Mouse (Mus musculus): Measurements from ENCODE around the gene Vti1a. TPM values are rescaled to one million over a fixed set of nuclear protein-coding genes. Genes with fewer than 3 reads are reported as not detected.

Vti1a gene
- polyA plus RNA-seq, 1 experiment, result 22.6 TPM

GRCm38 (mm10) chr19:55542461-55542860 is 226.4 kb downstream of the Vti1a start:
- no peak overlapping the region for H3K4me3 ChIP-seq (ENCODE audit: insufficient read depth, low read length)
- peaks cover 22% of the 10 kb centered on the region for H3K4me1 ChIP-seq (ENCODE audit: control insufficient read depth, insufficient read depth, low read length)
- no peak for TF ChIP-seq CTCF (IDR thresholded peaks at IDR 0.05; ENCODE audit: borderline replicate concordance, insufficient read depth, low read length)
- TF ChIP-seq POLR2A (IDR thresholded peaks at IDR 0.05; ENCODE audit: low read depth, low read length), result peak; percentile 41
- H3K27ac ChIP-seq (ENCODE audit: insufficient read depth, low read length), result peak overlapping the region; percentile 83

- TF ChIP-seq CTCF (IDR thresholded peaks at IDR 0.05; ENCODE audit: borderline replicate concordance, insufficient read depth, low read length) (no peak), POLR2A (IDR thresholded peaks at IDR 0.05; ENCODE audit: low read depth, low read length) (no peak)
- Histone ChIP-seq H3K4me1 (ENCODE audit: control insufficient read depth, insufficient read depth, low read length) (peaks cover 22% of the 10 kb centered on the region), H3K4me3 (ENCODE audit: insufficient read depth, low read length) (no peak overlapping the region), H3K27ac (ENCODE audit: insufficient read depth, low read length) (peak overlapping the region; percentile 83)
Observed at GRCm38 (mm10) chr19:55543188-55543587, 227.1 kb downstream of the Vti1a start.

GRCm38 (mm10) chr19:55544498-55544897 is 228.4 kb downstream of the Vti1a start:
- Histone ChIP-seq H3K4me3 (ENCODE audit: insufficient read depth, low read length) (no peak overlapping the region), H3K27ac (ENCODE audit: insufficient read depth, low read length) (peak overlapping the region; percentile 15; the same call in 1 of the 2 replicates)
- no peak for TF ChIP-seq CTCF (IDR thresholded peaks at IDR 0.05; ENCODE audit: borderline replicate concordance, insufficient read depth, low read length)
- TF ChIP-seq POLR2A (IDR thresholded peaks at IDR 0.05; ENCODE audit: low read depth, low read length), result no peak

GRCm38 (mm10) chr19:55545529-55545928 is 229.4 kb downstream of the Vti1a start:
- Histone ChIP-seq H3K4me3 (ENCODE audit: insufficient read depth, low read length) (no peak overlapping the region), H3K27ac (ENCODE audit: insufficient read depth, low read length) (no peak overlapping the region), H3K4me1 (ENCODE audit: control insufficient read depth, insufficient read depth, low read length) (peaks cover 22% of the 10 kb centered on the region)
- no peak for TF ChIP-seq POLR2A (IDR thresholded peaks at IDR 0.05; ENCODE audit: low read depth, low read length)
- TF ChIP-seq CTCF (IDR thresholded peaks at IDR 0.05; ENCODE audit: borderline replicate concordance, insufficient read depth, low read length), result peak; percentile 63; the same call in 1 of the 2 replicates

More at GRCm38 (mm10) chr19:55544498-55544897, 228.4 kb downstream of the Vti1a start:
- H3K4me1 ChIP-seq (ENCODE audit: control insufficient read depth, insufficient read depth, low read length), result peaks cover 22% of the 10 kb centered on the region

- Histone ChIP-seq H3K4me1 (ENCODE audit: control insufficient read depth, insufficient read depth, low read length) (peaks cover 22% of the 10 kb centered on the region), H3K4me3 (ENCODE audit: insufficient read depth, low read length) (no peak overlapping the region), H3K27ac (ENCODE audit: insufficient read depth, low read length) (no peak overlapping the region)
- TF ChIP-seq CTCF (IDR thresholded peaks at IDR 0.05; ENCODE audit: borderline replicate concordance, insufficient read depth, low read length) (no peak), POLR2A (IDR thresholded peaks at IDR 0.05; ENCODE audit: low read depth, low read length) (no peak)
Observed at GRCm38 (mm10) chr19:55546009-55546528, 230.0 kb downstream of the Vti1a start.

GRCm38 (mm10) chr19:55548206-55548605 is 232.1 kb downstream of the Vti1a start:
- H3K27ac ChIP-seq (ENCODE audit: insufficient read depth, low read length), result no peak overlapping the region
- TF ChIP-seq CTCF (IDR thresholded peaks at IDR 0.05; ENCODE audit: borderline replicate concordance, insufficient read depth, low read length) (no peak), POLR2A (IDR thresholded peaks at IDR 0.05; ENCODE audit: low read depth, low read length) (no peak)
- H3K4me1 ChIP-seq (ENCODE audit: control insufficient read depth, insufficient read depth, low read length), result peaks cover 6% of the 10 kb centered on the region
- no peak overlapping the region for H3K4me3 ChIP-seq (ENCODE audit: insufficient read depth, low read length)

GRCm38 (mm10) chr19:55548656-55549055 is 232.6 kb downstream of the Vti1a start:
- Histone ChIP-seq H3K4me3 (ENCODE audit: insufficient read depth, low read length) (no peak overlapping the region), H3K27ac (ENCODE audit: insufficient read depth, low read length) (no peak overlapping the region), H3K4me1 (ENCODE audit: control insufficient read depth, insufficient read depth, low read length) (peaks cover 6% of the 10 kb centered on the region)
- TF ChIP-seq CTCF (IDR thresholded peaks at IDR 0.05; ENCODE audit: borderline replicate concordance, insufficient read depth, low read length), result no peak
- TF ChIP-seq POLR2A (IDR thresholded peaks at IDR 0.05; ENCODE audit: low read depth, low read length), result no peak

GRCm38 (mm10) chr19:55550176-55550575 is 234.1 kb downstream of the Vti1a start:
- TF ChIP-seq POLR2A (IDR thresholded peaks at IDR 0.05; ENCODE audit: low read depth, low read length), result no peak
- TF ChIP-seq CTCF (IDR thresholded peaks at IDR 0.05; ENCODE audit: borderline replicate concordance, insufficient read depth, low read length), result no peak
- H3K4me3 ChIP-seq (ENCODE audit: insufficient read depth, low read length), result no peak overlapping the region
- peaks cover 2% of the 10 kb centered on the region; the same call in 1 of the 2 replicates for H3K4me1 ChIP-seq (ENCODE audit: control insufficient read depth, insufficient read depth, low read length)
- no peak overlapping the region for H3K27ac ChIP-seq (ENCODE audit: insufficient read depth, low read length)

GRCm38 (mm10) chr19:55552339-55552738 is 236.2 kb downstream of the Vti1a start:
- Histone ChIP-seq H3K4me1 (ENCODE audit: control insufficient read depth, insufficient read depth, low read length) (0 out of 2 replicates have a peak, but pooled peaks cover 2% of the 10 kb centered on the region), H3K27ac (ENCODE audit: insufficient read depth, low read length) (no peak overlapping the region), H3K4me3 (ENCODE audit: insufficient read depth, low read length) (no peak overlapping the region)
- TF ChIP-seq CTCF (IDR thresholded peaks at IDR 0.05; ENCODE audit: borderline replicate concordance, insufficient read depth, low read length), result no peak
- TF ChIP-seq POLR2A (IDR thresholded peaks at IDR 0.05; ENCODE audit: low read depth, low read length), result no peak

GRCm38 (mm10) chr19:55552861-55553260 is 236.8 kb downstream of the Vti1a start:
- H3K4me3 ChIP-seq (ENCODE audit: insufficient read depth, low read length), result no peak overlapping the region
- H3K27ac ChIP-seq (ENCODE audit: insufficient read depth, low read length), result no peak overlapping the region
- H3K4me1 ChIP-seq (ENCODE audit: control insufficient read depth, insufficient read depth, low read length), result 0 out of 2 replicates have a peak, but pooled peaks cover 2% of the 10 kb centered on the region
- TF ChIP-seq POLR2A (IDR thresholded peaks at IDR 0.05; ENCODE audit: low read depth, low read length), result no peak
- TF ChIP-seq CTCF (IDR thresholded peaks at IDR 0.05; ENCODE audit: borderline replicate concordance, insufficient read depth, low read length), result no peak
